Mouse (Mus musculus) liver, embryonic 11.5 days (tissue): Measurements from ENCODE around the gene Tenm3. TPM values are rescaled to one million over a fixed set of nuclear protein-coding genes. Genes with fewer than 3 reads are reported as not detected.

Experiments used
- ATAC-seq: fragments of 200-750 bp; cut with Nextera tagmentation; replicated peaks from 2 replicates; pipeline ENCODE4 v1.8.0; 2017; ENCODE audit warnings: moderate number of reproducible peaks, mild to moderate bottlenecking, moderate TSS enrichment, moderate library complexity; ENCODE audit not compliant: low FRiP score
- DNase-seq: peaks from one replicate; pipeline ENCODE4 v3.0.0-alpha.2; 2017; ENCODE audit warnings: low spot score
- H3K27ac ChIP-seq: fragments of 300-500 bp; sonication (generic); 2 replicates; pipeline ENCODE4 v1.5.1; 2014; ENCODE audit warnings: mild to moderate bottlenecking, low read depth, low read length, control low read depth
- H3K27me3 ChIP-seq: fragments of 300-500 bp; sonication (generic); replicated peaks from 2 replicates; pipeline ENCODE4 v1.6.1; 2014; ENCODE audit warnings: low read length, mixed read lengths; ENCODE audit not compliant: control insufficient read depth, insufficient read depth
- H3K36me3 ChIP-seq: fragments of 300-500 bp; sonication (generic); 2 replicates; pipeline ENCODE4 v1.6.1; 2014; ENCODE audit warnings: mild to moderate bottlenecking, low read length, moderate library complexity, mixed read lengths; ENCODE audit not compliant: control insufficient read depth, insufficient read depth
- H3K4me1 ChIP-seq: fragments of 300-500 bp; sonication (generic); replicated peaks from 2 replicates; pipeline ENCODE4 v1.6.1; 2014; ENCODE audit warnings: low read length, mixed read lengths; ENCODE audit not compliant: control insufficient read depth, insufficient read depth
- H3K4me2 ChIP-seq: fragments of 300-500 bp; sonication (generic); 2 replicates; pipeline ENCODE4 v1.6.1; 2014; ENCODE audit warnings: mild to moderate bottlenecking, control low read depth, moderate library complexity
- H3K4me3 ChIP-seq: fragments of 300-500 bp; sonication (generic); 2 replicates; pipeline ENCODE4 v1.5.1; 2014; ENCODE audit warnings: low read depth, low read length, control low read depth
- H3K9ac ChIP-seq: fragments of 300-500 bp; sonication (generic); 2 replicates; pipeline ENCODE4 v1.6.1; 2014; ENCODE audit warnings: low read depth, low read length, control low read depth
- H3K9me3 ChIP-seq: fragments of 300-500 bp; sonication (generic); 2 replicates; pipeline ENCODE4 v1.6.1; 2016; ENCODE audit warnings: low read length, inconsistent platforms, mixed read lengths; ENCODE audit not compliant: control insufficient read depth
- WGBS: fragments of 180-500 bp; shearing (Covaris S2); extraction: QIAGEN DNeasy Blood & Tissue Kit; methylation state at CpG from one replicate; pipeline ENCODE4 v1.1.7; 2014; 5-methylcytosine and 5-hydroxymethylcytosine counted together
- polyA plus RNA-seq: library from polyadenylated mRNA; unstranded; fragments of >200 nt; fragmentation: Nextera tagmentation; extraction: Ambion mirVana; gene quantifications from 2 replicates; pipeline ENCODE4 v1.2.1, GENCODE M21; 2014

The Tenm3 gene
- polyA plus RNA-seq, 1 experiment from 2014 or later, result 13.6 TPM

DNA sequence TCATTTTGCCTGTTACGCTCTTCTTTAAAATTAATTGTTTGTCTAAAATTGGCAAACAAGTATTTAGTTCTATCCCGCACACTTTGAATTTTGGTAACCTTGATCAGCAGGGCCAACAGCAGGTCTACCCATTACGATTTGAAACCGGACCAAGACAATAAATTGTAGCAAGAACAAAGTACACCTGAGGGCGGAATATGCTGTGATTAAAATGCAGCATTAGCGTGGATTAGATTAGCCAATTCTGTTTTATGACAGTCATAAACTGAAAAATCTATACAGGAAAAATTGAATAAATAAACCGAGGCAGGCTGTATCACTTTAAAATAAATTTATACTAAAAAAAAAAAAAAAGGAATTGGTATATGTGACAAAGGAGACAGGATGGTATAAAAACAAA lies 193.9 kb downstream of the Tenm3 start:
- H3K36me3 ChIP-seq, result no peaks in the 10 kb centered on the region
- ATAC-seq (no peak), DNase-seq (no peak)
- no peak overlapping the region for H3K4me2 ChIP-seq
- H3K9me3 ChIP-seq, result no peaks in the 10 kb centered on the region
- H3K4me1 ChIP-seq, result no peaks in the 10 kb centered on the region
- 91% methylated on average over 7 of the region's 7 CpGs for WGBS
- no peak overlapping the region for H3K4me3 ChIP-seq
- no peak overlapping the region for H3K9ac ChIP-seq
- H3K27ac ChIP-seq, result no peak overlapping the region
- H3K27me3 ChIP-seq, result no peaks in the 10 kb centered on the region

DNA sequence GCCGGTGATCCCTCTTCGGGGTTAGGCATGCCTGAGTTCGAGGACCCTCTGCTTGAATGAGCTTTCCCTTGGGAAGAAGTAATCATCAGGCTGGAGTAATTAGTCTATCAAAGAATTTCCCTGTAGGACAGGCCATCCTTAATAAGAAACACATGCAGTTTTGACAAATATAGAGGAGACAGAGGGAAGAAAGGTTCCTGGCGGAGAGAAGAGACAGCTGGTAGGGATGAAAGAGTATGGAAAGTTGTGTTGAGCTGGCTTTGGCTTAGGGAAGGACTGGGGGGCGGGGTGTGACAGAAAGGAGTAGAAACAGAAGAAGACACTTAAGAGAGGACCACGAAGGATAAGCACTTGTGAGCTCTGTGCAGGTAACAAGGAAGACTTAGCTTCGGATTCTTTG lies 194.3 kb downstream of the Tenm3 start:
- ATAC-seq, result no peak
- Histone ChIP-seq H3K9ac (no peak overlapping the region), H3K4me2 (no peak overlapping the region), H3K27me3 (no peaks in the 10 kb centered on the region), H3K27ac (no peak overlapping the region), H3K4me1 (no peaks in the 10 kb centered on the region), H3K9me3 (no peaks in the 10 kb centered on the region), H3K36me3 (no peaks in the 10 kb centered on the region), H3K4me3 (no peak overlapping the region)
- no peak for DNase-seq
- WGBS, result 67% methylated on average over 7 of the region's 7 CpGs

GRCm38 (mm10) chr8:48646110-48646509 lies 197.6 kb downstream of the Tenm3 start:
- H3K4me1 ChIP-seq, result no peaks in the 10 kb centered on the region
- no peak overlapping the region for H3K9ac ChIP-seq
- H3K4me2 ChIP-seq, result no peak overlapping the region
- no peak overlapping the region for H3K4me3 ChIP-seq
- WGBS, result 61% methylated on average over 18 of the region's 18 CpGs
- no peak for DNase-seq
- no peaks in the 10 kb centered on the region for H3K9me3 ChIP-seq
- H3K36me3 ChIP-seq, result no peaks in the 10 kb centered on the region
- no peak overlapping the region for H3K27ac ChIP-seq
- ATAC-seq, result no peak
- no peaks in the 10 kb centered on the region for H3K27me3 ChIP-seq

DNA sequence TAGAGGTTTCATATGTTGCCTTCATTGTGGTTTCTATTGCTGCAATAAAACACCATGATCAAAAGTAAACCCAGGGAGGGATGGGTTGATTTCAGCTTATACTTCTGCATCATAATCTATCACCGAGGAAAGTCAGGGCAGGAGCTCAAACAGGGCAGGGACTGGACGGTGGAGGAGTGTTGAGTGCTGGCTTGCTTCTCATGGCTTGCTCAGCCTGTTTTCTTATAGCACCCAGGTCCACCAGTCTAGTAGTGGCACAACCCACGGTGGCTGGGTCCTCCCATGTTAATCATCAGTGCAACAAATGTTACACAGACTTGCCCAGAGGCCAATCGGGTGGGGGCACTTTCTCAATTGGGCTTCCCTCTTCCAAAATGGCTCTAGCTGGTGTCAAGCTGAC lies 205.6 kb downstream of the Tenm3 start:
- Histone ChIP-seq H3K4me2 (no peak overlapping the region), H3K9me3 (no peaks in the 10 kb centered on the region), H3K36me3 (no peaks in the 10 kb centered on the region), H3K27me3 (no peaks in the 10 kb centered on the region), H3K27ac (no peak overlapping the region), H3K9ac (no peak overlapping the region), H3K4me1 (no peaks in the 10 kb centered on the region), H3K4me3 (no peak overlapping the region)
- no peak for ATAC-seq
- 78% methylated on average over 4 of the region's 4 CpGs for WGBS
- DNase-seq, result no peak

GRCm38 (mm10) chr8:48636979-48637378 lies 206.8 kb downstream of the Tenm3 start:
- no peak for ATAC-seq
- WGBS, result 74% methylated on average over 5 of the region's 5 CpGs
- no peaks in the 10 kb centered on the region for H3K4me1 ChIP-seq

DNA sequence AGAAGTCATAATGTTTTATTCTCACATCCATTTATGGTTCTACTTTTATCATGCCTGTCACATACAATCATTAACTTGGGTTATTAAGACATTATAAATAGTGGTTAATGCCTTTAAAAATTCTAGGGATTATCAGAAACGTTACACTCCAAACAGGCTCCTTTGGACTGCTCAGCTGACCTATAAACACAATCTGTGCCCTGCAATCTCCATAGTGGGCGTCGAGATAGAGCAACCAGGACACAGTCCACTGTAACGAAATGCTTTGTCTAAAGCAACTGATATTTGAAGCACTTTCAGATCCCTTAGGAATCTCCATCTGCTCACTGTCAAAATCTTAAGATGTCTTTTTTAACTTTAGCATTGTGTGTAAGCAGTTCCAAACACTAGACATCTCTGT lies 207.9 kb downstream of the Tenm3 start:
- ATAC-seq (no peak), DNase-seq (no peak)
- H3K27me3 ChIP-seq, result no peaks in the 10 kb centered on the region
- H3K4me3 ChIP-seq, result no peak overlapping the region
- H3K4me1 ChIP-seq, result no peaks in the 10 kb centered on the region
- H3K27ac ChIP-seq, result no peak overlapping the region
- H3K9ac ChIP-seq, result no peak overlapping the region
- 61% methylated on average over 4 of the region's 4 CpGs for WGBS
- no peaks in the 10 kb centered on the region for H3K36me3 ChIP-seq
- no peak overlapping the region for H3K4me2 ChIP-seq
- H3K9me3 ChIP-seq, result no peaks in the 10 kb centered on the region

More at GRCm38 (mm10) chr8:48636979-48637378, 206.8 kb downstream of the Tenm3 start:
- Histone ChIP-seq H3K27ac (no peak overlapping the region), H3K36me3 (no peaks in the 10 kb centered on the region), H3K27me3 (no peaks in the 10 kb centered on the region), H3K9ac (no peak overlapping the region), H3K4me3 (no peak overlapping the region), H3K9me3 (no peaks in the 10 kb centered on the region), H3K4me2 (no peak overlapping the region)
- no peak for DNase-seq

- DNase-seq (no peak), ATAC-seq (no peak)
- no peaks in the 10 kb centered on the region for H3K36me3 ChIP-seq
- no peaks in the 10 kb centered on the region for H3K27me3 ChIP-seq
- no peak overlapping the region for H3K27ac ChIP-seq
- H3K4me3 ChIP-seq, result no peak overlapping the region
- no peaks in the 10 kb centered on the region for H3K4me1 ChIP-seq
- no peak overlapping the region for H3K4me2 ChIP-seq
- no peaks in the 10 kb centered on the region for H3K9me3 ChIP-seq
- 68% methylated on average over 8 of the region's 8 CpGs for WGBS
- no peak overlapping the region for H3K9ac ChIP-seq
Observed at GRCm38 (mm10) chr8:48633426-48633825, 210.3 kb downstream of the Tenm3 start.

DNA sequence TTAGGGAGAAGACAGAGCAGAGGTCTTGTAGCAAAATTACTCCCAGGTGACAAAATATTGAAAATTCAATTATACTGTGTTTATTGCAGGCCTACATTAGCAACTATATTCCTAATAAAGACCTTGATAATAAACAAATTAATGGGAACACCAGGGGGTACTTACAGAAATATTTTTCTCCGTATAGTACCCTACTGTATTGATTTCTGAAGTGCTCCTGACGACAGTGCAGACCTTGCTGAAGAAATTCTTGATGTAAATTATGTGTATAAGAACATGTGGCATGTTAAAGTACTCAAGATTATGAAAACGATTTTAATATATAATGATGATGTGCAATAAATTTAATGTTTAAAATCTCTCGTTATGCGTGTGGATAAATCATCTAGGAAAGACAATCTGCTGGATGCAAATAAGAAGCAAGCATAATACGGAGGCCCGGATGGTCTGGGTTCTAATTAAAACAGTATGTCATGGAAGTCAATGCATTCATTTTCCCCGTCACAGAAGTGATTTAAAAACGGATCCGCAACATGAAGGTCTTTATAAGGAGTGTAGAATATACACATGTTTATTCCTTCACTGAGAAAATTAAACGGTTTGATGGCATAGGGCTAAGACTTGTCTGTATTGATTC lies 221.1 kb downstream of the Tenm3 start:
- Histone ChIP-seq H3K4me2 (no peak overlapping the region), H3K4me3 (no peak overlapping the region), H3K36me3 (no peaks in the 10 kb centered on the region), H3K27me3 (no peaks in the 10 kb centered on the region), H3K4me1 (no peaks in the 10 kb centered on the region), H3K9me3 (no peaks in the 10 kb centered on the region), H3K9ac (no peak overlapping the region), H3K27ac (no peak overlapping the region)
- no peak for DNase-seq
- no peak for ATAC-seq
- 87% methylated on average over 11 of the region's 11 CpGs for WGBS

- Histone ChIP-seq H3K27ac (no peak overlapping the region), H3K9ac (no peak overlapping the region), H3K4me2 (no peak overlapping the region), H3K27me3 (no peaks in the 10 kb centered on the region), H3K4me1 (no peaks in the 10 kb centered on the region), H3K4me3 (no peak overlapping the region), H3K36me3 (no peaks in the 10 kb centered on the region), H3K9me3 (no peaks in the 10 kb centered on the region)
- DNase-seq, result no peak
- no peak for ATAC-seq
- WGBS, result 52% methylated on average over 8 of the region's 8 CpGs
Observed at GRCm38 (mm10) chr8:48615088-48615487, 228.7 kb downstream of the Tenm3 start.
